Mouse (Mus musculus): ENCODE data around the gene Fam243. TPM values are rescaled to one million over a fixed set of nuclear protein-coding genes. Genes with fewer than 3 reads are reported as not detected.

Gene Fam243
- polyA plus RNA-seq, 1 experiment from 2014 or later = not detected

- no peaks in the 10 kb centered on the region for H3K9me3 ChIP-seq (replicated peaks; ENCODE audit: control insufficient read depth, low read length)
- H3K4me3 ChIP-seq (ENCODE audit: low read depth, low read length) = no peak overlapping the region
- no peaks in the 10 kb centered on the region for H3K36me3 ChIP-seq (ENCODE audit: control insufficient read depth, insufficient read depth, low read length)
- H3K27ac ChIP-seq (ENCODE audit: low read depth, low read length) = no peak overlapping the region
- H3K9ac ChIP-seq (ENCODE audit: low read depth, low read length) = no peak overlapping the region
- H3K4me2 ChIP-seq = no peak overlapping the region
- 76% methylated on average over 5 of the region's 5 CpGs for WGBS (ENCODE audit: insufficient replicate concordance)
- no peak for ATAC-seq (replicated peaks; ENCODE audit: insufficient number of reproducible peaks, low FRiP score, low TSS enrichment)
- no peaks in the 10 kb centered on the region for H3K4me1 ChIP-seq (ENCODE audit: control insufficient read depth, insufficient read depth, low read length)
- no peaks in the 10 kb centered on the region for H3K27me3 ChIP-seq (ENCODE audit: control insufficient read depth, insufficient read depth, low read length)
These were observed 46.7 kb downstream of the Fam243 start for GRCm38 (mm10) chr16:92274516-92274915.

Other genes starting within 250 kb of the Fam243 start
- 1.8 and 1.9 TPM in 2 replicates for gene Kcne2, start 29.1 kb downstream of the Fam243 start, polyA plus RNA-seq (2014; fragmentation: Nextera tagmentation; extraction: Ambion mirVana)
- 117 and 119 TPM in 2 replicates for gene Smim11, start 20.2 kb downstream of the Fam243 start, polyA plus RNA-seq (2014; fragmentation: Nextera tagmentation; extraction: Ambion mirVana)
- gene Kcne1, start 38.0 kb upstream of the Fam243 start, polyA plus RNA-seq (2014; fragmentation: Nextera tagmentation; extraction: Ambion mirVana) = 64.5 TPM in 2 replicates
- gene Rcan1, start 149.4 kb upstream of the Fam243 start, polyA plus RNA-seq (2014; fragmentation: Nextera tagmentation; extraction: Ambion mirVana) = 103 and 150 TPM in 2 replicates
- gene Clic6, start 164.3 kb upstream of the Fam243 start, polyA plus RNA-seq (2014; fragmentation: Nextera tagmentation; extraction: Ambion mirVana) = 0.54 and 0.59 TPM in 2 replicates

All from heart, embryonic 11.5 days (tissue).